Mouse (Mus musculus) kidney, embryonic 15.5 days (tissue): ENCODE results near the gene Wipf1. TPM values are rescaled to one million over a fixed set of nuclear protein-coding genes. Genes with fewer than 3 reads are reported as not detected.

Source experiments
- ATAC-seq: fragments of 200-750 bp; cut with Nextera tagmentation; replicated peaks from 2 replicates; pipeline ENCODE4 v1.8.0; 2017; ENCODE audit warnings: moderate TSS enrichment; ENCODE audit not compliant: low FRiP score
- H3K27ac ChIP-seq: fragments of 300-500 bp; sonication (generic); 2 replicates; pipeline ENCODE4 v1.5.1; 2015; ENCODE audit warnings: mild to moderate bottlenecking, inconsistent platforms
- H3K27me3 ChIP-seq: fragments of 300-500 bp; sonication (generic); 2 replicates; pipeline ENCODE4 v1.6.1; 2015; ENCODE audit warnings: inconsistent platforms
- H3K36me3 ChIP-seq: fragments of 300-500 bp; sonication (generic); 2 replicates; pipeline ENCODE4 v1.6.1; 2015; ENCODE audit warnings: inconsistent platforms
- H3K4me1 ChIP-seq: fragments of 300-500 bp; sonication (generic); 2 replicates; pipeline ENCODE4 v1.6.1; 2015; ENCODE audit warnings: inconsistent platforms
- H3K4me2 ChIP-seq: fragments of 300-500 bp; sonication (generic); 2 replicates; pipeline ENCODE4 v1.6.1; 2015; ENCODE audit warnings: moderate library complexity, mild to moderate bottlenecking, inconsistent platforms
- H3K4me3 ChIP-seq: fragments of 300-500 bp; sonication (generic); replicated peaks from 2 replicates; pipeline ENCODE4 v1.5.1; 2015; ENCODE audit warnings: mild to moderate bottlenecking, inconsistent platforms
- H3K9ac ChIP-seq: fragments of 300-500 bp; sonication (generic); 2 replicates; pipeline ENCODE4 v1.6.1; 2015; ENCODE audit warnings: mild to moderate bottlenecking, inconsistent platforms
- H3K9me3 ChIP-seq: fragments of 300-500 bp; sonication (generic); replicated peaks from 2 replicates; pipeline ENCODE4 v1.6.1; 2016; ENCODE audit warnings: inconsistent platforms
- WGBS: fragments of 180-500 bp; shearing (Covaris S2); methylation state at CpG from one replicate; pipeline ENCODE4 v1.1.7; 2015; ENCODE audit warnings: mixed read lengths; 5-methylcytosine and 5-hydroxymethylcytosine counted together
- polyA plus RNA-seq: library from polyadenylated mRNA; unstranded; fragments of >200 nt; fragmentation: Nextera tagmentation; extraction: Ambion mirVana; gene quantifications from 2 replicates; pipeline ENCODE4 v1.2.1, GENCODE M21; 2015

Wipf1 gene
- polyA plus RNA-seq, 1 experiment from 2014 or later, result 9.7 TPM

- 93% methylated on average over 6 of the region's 6 CpGs for WGBS
- Histone ChIP-seq H3K36me3 (0 out of 2 replicates have a peak, but pooled peaks cover 3% of the 10 kb centered on the region), H3K27me3 (no peaks in the 10 kb centered on the region), H3K9ac (no peak overlapping the region), H3K9me3 (peaks cover 4% of the 10 kb centered on the region; the same call in 1 of the 2 replicates), H3K4me2 (no peak overlapping the region), H3K4me1 (peaks cover 10% of the 10 kb centered on the region; the same call in 1 of the 2 replicates), H3K4me3 (no peak overlapping the region), H3K27ac (no peak overlapping the region)
- ATAC-seq, result no peak
These were observed 50.7 kb downstream of the Wipf1 start for GRCm38 (mm10) chr2:73478805-73479204.

DNA sequence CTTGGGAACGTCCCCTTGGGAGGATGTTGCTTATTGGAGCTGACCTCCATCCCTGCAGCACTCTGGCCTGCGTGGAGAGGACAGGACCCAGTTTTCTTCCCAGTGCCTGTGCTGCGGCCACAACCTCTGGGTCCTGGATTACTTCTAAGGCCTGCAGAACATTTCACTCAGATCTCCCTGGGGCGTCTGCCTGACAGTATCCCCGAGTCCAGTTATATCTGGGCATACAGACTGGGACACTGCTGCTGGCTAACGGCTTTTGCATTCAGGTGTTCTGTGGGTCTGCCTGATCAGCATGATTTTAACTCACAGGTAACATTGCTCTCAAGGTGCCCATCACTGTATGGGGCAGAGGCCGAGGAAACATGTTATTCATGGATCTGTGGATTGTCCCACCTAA is 52.0 kb downstream of the Wipf1 start:
- H3K27ac ChIP-seq, result no peak overlapping the region
- no peak overlapping the region for H3K9ac ChIP-seq
- H3K9me3 ChIP-seq, result peaks cover 4% of the 10 kb centered on the region; the same call in 1 of the 2 replicates
- H3K4me1 ChIP-seq, result peaks cover 9% of the 10 kb centered on the region; the same call in 1 of the 2 replicates
- no peak overlapping the region for H3K4me2 ChIP-seq
- no peaks in the 10 kb centered on the region for H3K27me3 ChIP-seq
- no peak overlapping the region for H3K4me3 ChIP-seq
- 0 out of 2 replicates have a peak, but pooled peaks cover 3% of the 10 kb centered on the region for H3K36me3 ChIP-seq
- no peak for ATAC-seq
- WGBS, result 84% methylated on average over 7 of the region's 7 CpGs

- no peak overlapping the region for H3K4me2 ChIP-seq
- WGBS, result 49% methylated on average over 3 of the region's 3 CpGs
- H3K4me3 ChIP-seq, result no peak overlapping the region
- 0 out of 2 replicates have a peak, but pooled peaks cover 4% of the 10 kb centered on the region for H3K4me1 ChIP-seq
- 0 out of 2 replicates have a peak, but pooled peaks cover 3% of the 10 kb centered on the region for H3K36me3 ChIP-seq
- no peak overlapping the region for H3K9ac ChIP-seq
- no peak for ATAC-seq
- peaks cover 4% of the 10 kb centered on the region; the same call in 1 of the 2 replicates for H3K9me3 ChIP-seq
- no peak overlapping the region for H3K27ac ChIP-seq
- no peaks in the 10 kb centered on the region for H3K27me3 ChIP-seq
These were observed 54.0 kb downstream of the Wipf1 start for GRCm38 (mm10) chr2:73475519-73475918.

DNA sequence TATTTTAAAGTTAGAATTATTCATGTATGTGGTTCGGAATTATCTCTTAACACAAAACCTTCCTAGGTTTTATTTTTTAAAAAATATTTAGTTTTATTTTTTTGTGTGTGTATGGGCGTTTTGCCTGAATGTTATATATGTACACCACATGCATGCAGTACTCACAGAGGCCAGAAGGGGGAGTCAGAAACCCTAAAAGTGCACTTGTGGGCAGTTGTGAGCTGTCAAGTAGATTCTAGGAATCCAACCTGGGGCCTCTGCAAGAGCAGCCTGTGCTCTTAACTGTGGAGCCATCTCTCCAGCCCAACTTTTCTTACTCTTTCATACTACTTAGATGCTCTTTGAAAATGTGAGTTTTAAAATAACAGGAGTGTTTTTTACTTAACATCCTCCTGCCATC is 57.4 kb downstream of the Wipf1 start:
- Histone ChIP-seq H3K4me2 (no peak overlapping the region), H3K4me3 (no peak overlapping the region), H3K9me3 (no peaks in the 10 kb centered on the region), H3K4me1 (0 out of 2 replicates have a peak, but pooled peaks cover 4% of the 10 kb centered on the region), H3K36me3 (no peaks in the 10 kb centered on the region), H3K9ac (no peak overlapping the region), H3K27me3 (no peaks in the 10 kb centered on the region), H3K27ac (no peak overlapping the region)
- ATAC-seq, result no peak
- 97% methylated on average over 2 of the region's 2 CpGs for WGBS

GRCm38 (mm10) chr2:73470146-73470630 is 59.3 kb downstream of the Wipf1 start:
- H3K9me3 ChIP-seq, result no peaks in the 10 kb centered on the region
- H3K27ac ChIP-seq, result no peak overlapping the region
- H3K9ac ChIP-seq, result no peak overlapping the region
- no peaks in the 10 kb centered on the region for H3K4me1 ChIP-seq
- no peak overlapping the region for H3K4me3 ChIP-seq
- WGBS, result 77% methylated on average over 10 of the region's 10 CpGs
- no peak overlapping the region for H3K4me2 ChIP-seq
- no peaks in the 10 kb centered on the region for H3K27me3 ChIP-seq
- no peaks in the 10 kb centered on the region for H3K36me3 ChIP-seq
- ATAC-seq, result no peak

GRCm38 (mm10) chr2:73469552-73469951 is 60.0 kb downstream of the Wipf1 start:
- Histone ChIP-seq H3K27me3 (no peaks in the 10 kb centered on the region), H3K9me3 (no peaks in the 10 kb centered on the region), H3K27ac (no peak overlapping the region), H3K4me2 (no peak overlapping the region), H3K4me1 (no peaks in the 10 kb centered on the region), H3K4me3 (no peak overlapping the region), H3K9ac (no peak overlapping the region), H3K36me3 (no peaks in the 10 kb centered on the region)
- no peak for ATAC-seq
- WGBS, result 84% methylated on average over 6 of the region's 6 CpGs

DNA sequence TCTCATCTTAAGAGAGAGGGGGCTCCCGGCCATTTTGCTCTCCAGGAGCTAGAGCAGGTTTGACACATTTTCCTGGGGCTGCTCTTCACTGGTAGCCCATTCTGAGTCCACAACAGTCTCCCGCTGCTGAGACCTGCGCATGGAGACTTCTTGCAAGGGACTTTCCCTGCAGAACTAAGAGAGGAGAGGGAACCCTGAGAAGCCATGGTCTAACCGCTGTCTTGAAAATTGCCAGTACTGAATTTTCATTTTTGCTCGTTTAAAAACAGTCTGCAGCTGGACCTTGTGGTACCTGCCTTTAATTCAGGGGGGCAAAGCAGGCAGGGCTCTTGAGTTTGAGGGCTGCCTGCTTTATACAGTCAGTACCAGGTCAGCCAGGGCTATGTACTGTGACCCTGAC is 60.5 kb downstream of the Wipf1 start:
- H3K27ac ChIP-seq, result no peak overlapping the region
- no peaks in the 10 kb centered on the region for H3K9me3 ChIP-seq
- 93% methylated on average over 5 of the region's 5 CpGs for WGBS
- H3K4me3 ChIP-seq, result no peak overlapping the region
- H3K4me1 ChIP-seq, result 0 out of 2 replicates have a peak, but pooled peaks cover 4% of the 10 kb centered on the region
- H3K36me3 ChIP-seq, result no peaks in the 10 kb centered on the region
- no peak overlapping the region for H3K9ac ChIP-seq
- H3K4me2 ChIP-seq, result no peak overlapping the region
- ATAC-seq, result no peak
- no peaks in the 10 kb centered on the region for H3K27me3 ChIP-seq

DNA sequence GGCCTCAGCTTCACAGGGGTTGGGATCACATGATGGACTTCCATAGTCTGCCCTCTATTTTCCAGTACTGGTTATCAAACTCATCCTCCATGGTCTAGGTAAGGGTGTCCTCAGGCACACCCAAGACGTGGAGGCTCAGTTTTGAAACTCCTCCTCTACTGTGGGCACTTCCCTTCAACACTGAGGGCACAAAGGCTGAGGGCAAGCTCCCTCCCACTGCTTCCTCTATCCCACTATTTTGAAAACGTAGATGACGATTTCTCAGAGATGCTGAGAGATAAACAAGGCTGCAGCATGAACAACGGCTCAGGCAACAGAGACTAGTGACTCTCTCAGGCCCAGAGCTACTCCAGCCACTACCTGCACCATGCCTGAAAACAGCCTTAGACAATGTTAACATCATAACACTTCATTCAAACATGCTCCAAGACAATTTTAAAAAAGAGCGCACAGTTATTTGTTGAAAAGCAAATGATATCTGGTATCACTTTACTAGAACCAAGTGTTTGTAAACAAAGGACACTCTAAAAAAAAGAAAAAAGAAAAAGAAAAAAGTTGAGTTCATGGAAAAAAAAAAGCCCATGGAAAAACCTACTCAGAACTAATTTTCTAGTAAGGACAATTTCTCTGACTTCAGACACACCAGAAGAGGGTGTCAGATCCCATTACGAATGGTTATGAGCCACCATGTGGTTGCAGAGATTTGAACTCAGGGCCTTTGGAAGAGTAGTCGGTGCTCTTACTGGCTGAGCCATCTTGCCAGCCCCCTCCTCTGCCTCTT is 62.3 kb downstream of the Wipf1 start:
- H3K36me3 ChIP-seq, result no peaks in the 10 kb centered on the region
- H3K27ac ChIP-seq, result no peak overlapping the region
- no peak overlapping the region for H3K4me3 ChIP-seq
- H3K9ac ChIP-seq, result no peak overlapping the region
- no peaks in the 10 kb centered on the region for H3K9me3 ChIP-seq
- ATAC-seq, result no peak
- H3K27me3 ChIP-seq, result no peaks in the 10 kb centered on the region
- H3K4me2 ChIP-seq, result no peak overlapping the region
- H3K4me1 ChIP-seq, result peaks cover 11% of the 10 kb centered on the region
- WGBS, result 76% methylated on average over 7 of the region's 7 CpGs

DNA sequence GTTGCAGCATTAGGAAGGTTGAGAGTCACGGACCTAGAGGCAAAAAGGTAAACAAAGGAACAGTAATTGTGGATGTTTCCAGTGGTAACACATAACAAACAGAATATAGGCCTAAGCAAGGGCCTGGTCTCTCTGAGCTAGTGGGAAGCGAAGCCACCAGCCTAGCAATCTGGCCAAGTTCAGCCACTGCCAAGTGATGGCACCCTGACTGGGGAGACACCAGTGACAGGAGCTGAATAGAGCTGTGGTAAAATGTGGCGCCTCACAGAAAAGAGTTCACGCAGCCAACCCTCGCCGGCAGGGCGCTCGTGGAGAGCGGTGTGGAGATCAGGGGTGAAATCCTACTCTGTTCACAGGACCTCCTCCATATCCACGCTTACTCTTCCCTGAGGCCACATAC is 63.1 kb downstream of the Wipf1 start:
- ATAC-seq, result no peak
- WGBS, result 87% methylated on average over 10 of the region's 10 CpGs

DNA sequence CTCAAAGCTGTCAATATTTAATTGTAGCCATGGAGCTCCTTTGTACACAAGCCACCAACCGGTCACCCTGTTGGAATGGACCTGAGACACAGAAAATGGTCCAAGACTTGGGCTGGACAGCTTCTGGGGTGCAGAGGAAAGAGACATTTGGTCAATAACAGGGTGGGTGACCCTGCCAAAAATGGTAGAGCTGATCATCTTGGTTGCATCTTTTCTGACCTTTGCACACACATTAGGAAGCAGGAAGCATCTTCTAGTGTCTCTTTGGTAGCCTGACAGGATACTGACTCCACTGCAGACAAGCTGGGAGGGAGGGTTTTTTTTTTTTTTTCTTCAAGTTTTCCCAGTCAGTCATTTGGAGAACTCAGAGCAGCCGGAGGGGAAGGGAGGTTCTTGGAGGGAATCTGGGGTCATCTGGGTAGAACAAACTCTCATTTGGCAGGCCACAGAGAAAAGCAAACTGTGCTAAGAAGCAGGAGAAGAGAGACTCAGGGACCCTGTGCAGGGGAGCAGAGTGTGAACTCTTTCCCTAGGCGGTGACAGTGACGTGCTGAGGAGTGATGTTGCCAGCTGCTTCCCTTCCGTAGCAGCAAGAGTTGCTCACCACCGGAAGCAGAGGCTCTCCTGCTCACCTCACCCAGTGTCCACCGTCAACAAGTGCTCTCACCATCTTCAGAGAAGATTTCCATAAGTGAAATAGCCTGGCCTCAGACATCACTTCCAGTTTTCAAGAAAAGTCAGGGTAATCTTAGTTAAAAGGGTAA is 65.9 kb downstream of the Wipf1 start:
- Histone ChIP-seq H3K4me2 (no peak overlapping the region), H3K9ac (no peak overlapping the region), H3K27me3 (no peaks in the 10 kb centered on the region), H3K9me3 (no peaks in the 10 kb centered on the region), H3K36me3 (no peaks in the 10 kb centered on the region), H3K4me3 (no peak overlapping the region), H3K4me1 (peaks cover 15% of the 10 kb centered on the region), H3K27ac (no peak overlapping the region)
- WGBS, result 24% methylated on average over 7 of the region's 7 CpGs
- ATAC-seq, result no peak

More for the DNA sequence above, 63.1 kb downstream of the Wipf1 start:
- Histone ChIP-seq H3K4me2 (no peak overlapping the region), H3K36me3 (no peaks in the 10 kb centered on the region), H3K9ac (no peak overlapping the region), H3K9me3 (no peaks in the 10 kb centered on the region), H3K27ac (no peak overlapping the region), H3K4me3 (no peak overlapping the region), H3K4me1 (peaks cover 11% of the 10 kb centered on the region), H3K27me3 (no peaks in the 10 kb centered on the region)

GRCm38 (mm10) chr2:73462757-73463339 is 66.7 kb downstream of the Wipf1 start:
- no peak for ATAC-seq
- H3K27ac ChIP-seq, result no peak overlapping the region
- H3K4me3 ChIP-seq, result no peak overlapping the region
- H3K9ac ChIP-seq, result no peak overlapping the region
- peaks cover 15% of the 10 kb centered on the region for H3K4me1 ChIP-seq
- WGBS, result 91% methylated on average over 12 of the region's 12 CpGs
- H3K36me3 ChIP-seq, result no peaks in the 10 kb centered on the region
- H3K27me3 ChIP-seq, result no peaks in the 10 kb centered on the region
- no peaks in the 10 kb centered on the region for H3K9me3 ChIP-seq
- H3K4me2 ChIP-seq, result no peak overlapping the region

GRCm38 (mm10) chr2:73462265-73462664 is 67.3 kb downstream of the Wipf1 start:
- H3K4me3 ChIP-seq, result no peak overlapping the region
- H3K9me3 ChIP-seq, result no peaks in the 10 kb centered on the region
- no peak overlapping the region for H3K27ac ChIP-seq
- no peak for ATAC-seq
- no peak overlapping the region for H3K9ac ChIP-seq
- H3K4me2 ChIP-seq, result no peak overlapping the region
- H3K36me3 ChIP-seq, result no peaks in the 10 kb centered on the region
- WGBS, result 89% methylated on average over 2 of the region's 2 CpGs
- no peaks in the 10 kb centered on the region for H3K27me3 ChIP-seq
- H3K4me1 ChIP-seq, result peaks cover 15% of the 10 kb centered on the region
